Mouse (Mus musculus): Measurements from ENCODE around the gene Ptges2.
"Not testable (repeated sequence)": the region's sequence is repeated elsewhere in the genome, so short reads cannot be mapped to it uniquely, and the experiment has no call there.

Ptges2 gene

GRCm38 (mm10) chr2:32395484-32395945, at the start of gene Ptges2:
Ptges2 (plus strand) TSS chr2:32395896.
- DNase-seq (ENCODE audit: low read depth, low spot score), result peak; percentile 86

GRCm38 (mm10) chr2:32347019-32347418, 48.7 kb upstream of the Ptges2 start:
- DNase-seq (ENCODE audit: low read depth, low spot score), result no peak

- DNase-seq (ENCODE audit: low read depth, low spot score), result no peak
These were observed 47.4 kb upstream of the Ptges2 start for GRCm38 (mm10) chr2:32348311-32348710.

GRCm38 (mm10) chr2:32349625-32350255, 46.0 kb upstream of the Ptges2 start:
- no peak for DNase-seq (ENCODE audit: low read depth, low spot score)

- DNase-seq (ENCODE audit: low read depth, low spot score), result no peak
These were observed 45.1 kb upstream of the Ptges2 start for GRCm38 (mm10) chr2:32350471-32351051.

- no peak for DNase-seq (ENCODE audit: low read depth, low spot score)
These were observed 44.2 kb upstream of the Ptges2 start for GRCm38 (mm10) chr2:32351471-32351961.

- peak; percentile 42 for DNase-seq (ENCODE audit: low read depth, low spot score)
These were observed 43.3 kb upstream of the Ptges2 start, which contains the start of gene Ciz1 for GRCm38 (mm10) chr2:32352151-32353006. Ciz1 (plus strand) TSS chr2:32352327.

GRCm38 (mm10) chr2:32353007-32353542, 42.6 kb upstream of the Ptges2 start, which contains the start of gene Dnm1:
Dnm1 (minus strand) TSS chr2:32353338.
- peak; percentile 92 for DNase-seq (ENCODE audit: low read depth, low spot score)

- no peak for DNase-seq (ENCODE audit: low read depth, low spot score)
These were observed 41.9 kb upstream of the Ptges2 start for GRCm38 (mm10) chr2:32353836-32354235.

- DNase-seq (ENCODE audit: low read depth, low spot score), result no peak
These were observed 41.3 kb upstream of the Ptges2 start for GRCm38 (mm10) chr2:32354336-32354895.

- DNase-seq (ENCODE audit: low read depth, low spot score), result no peak
These were observed 39.5 kb upstream of the Ptges2 start for GRCm38 (mm10) chr2:32356216-32356615.

GRCm38 (mm10) chr2:32357710-32358109, 38.0 kb upstream of the Ptges2 start:
- DNase-seq (ENCODE audit: low read depth, low spot score), result no peak

GRCm38 (mm10) chr2:32358381-32358780, 37.3 kb upstream of the Ptges2 start:
- no peak for DNase-seq (ENCODE audit: low read depth, low spot score)

- DNase-seq (ENCODE audit: low read depth, low spot score), result peak; percentile 71
These were observed 35.0 kb upstream of the Ptges2 start for GRCm38 (mm10) chr2:32360741-32361140.

GRCm38 (mm10) chr2:32361437-32361836, 34.3 kb upstream of the Ptges2 start:
- peak; percentile 56 for DNase-seq (ENCODE audit: low read depth, low spot score)

- not testable (repeated sequence) for DNase-seq (ENCODE audit: low read depth, low spot score)
These were observed 33.4 kb upstream of the Ptges2 start for GRCm38 (mm10) chr2:32362274-32362673.

- peak; percentile 84 for DNase-seq (ENCODE audit: low read depth, low spot score)
These were observed 32.8 kb upstream of the Ptges2 start for GRCm38 (mm10) chr2:32362817-32363340.

GRCm38 (mm10) chr2:32363376-32364106, 32.2 kb upstream of the Ptges2 start:
- no peak for DNase-seq (ENCODE audit: low read depth, low spot score)

GRCm38 (mm10) chr2:32364121-32364520, 31.6 kb upstream of the Ptges2 start:
- no peak for DNase-seq (ENCODE audit: low read depth, low spot score)

- no peak for DNase-seq (ENCODE audit: low read depth, low spot score)
These were observed 28.4 kb upstream of the Ptges2 start for GRCm38 (mm10) chr2:32367315-32367714.

Measured in forelimb bud, embryonic 11.5 days (tissue).